ENCODE assay signal across 26 mouse cellular contexts in genomic region chr13:41584358-41584680, GRCm38 (mm10). TPM values are rescaled to one million over a fixed set of nuclear protein-coding genes. Genes with fewer than 3 reads are reported as not detected.
DNase-seq lines count a peak whose midpoint lies in the region; ATAC-seq and TF ChIP-seq lines count a peak whose summit lies in the region.
"Had no signal": no experiment of that assay in that cellular context is flagged by ENCODE, and none has a peak within 500 bp of the region (broad histone marks: within the 10 kb centered on the region; RNA-seq: fewer than 3 reads in every experiment).

No protein-coding gene starts in this region.

- ATAC-seq in CD4-positive, CD25-positive, alpha-beta regulatory T cell, adult 4 months = peak; percentile 24
- ATAC-seq: forebrain, embryonic 15.5 days had no signal

- peak; percentile 54 for DNase-seq in CD4-positive helper T cell, adult 2 months (ENCODE audit: low read depth, low spot score)
- DNase-seq in induced T-regulatory cell, adult 2 months (ENCODE audit: low read depth) = peak; percentile 64
- no peak for DNase-seq in adrenal gland, adult 8-10 months
- DNase-seq in cerebellum, adult 11-12 months = no peak
- DNase-seq in gastrocnemius, adult 2 months = no peak
- DNase-seq: adrenal gland, postnatal 14 days; cerebellum, adult 11 months; cerebellum, adult 8-10 months; cerebellum, postnatal 10 days; cerebellum, postnatal 36 days; embryo, embryonic 11 days; gastrocnemius, postnatal 10 days; heart, postnatal 14 days; heart, postnatal 4 days; kidney, adult 11 months had no signal

- intact Hi-C loops in gastrocnemius, adult 2 months (cut with DNase I) = no loop called here

- H3K27ac ChIP-seq in gastrocnemius, adult 2 months = no peak overlapping the region; the same call in 1 of the 2 replicates
- H3K27ac ChIP-seq: embryonic facial prominence, embryonic 10.5 days; embryonic facial prominence, embryonic 13.5 days; forebrain, embryonic 12.5 days; forebrain, embryonic 15.5 days; heart, embryonic 10.5 days; heart, embryonic 13.5 days; hindbrain, embryonic 14.5 days; hindbrain, postnatal 0 days; intestine, embryonic 15.5 days had no signal

- H3K4me3 ChIP-seq in gastrocnemius, adult 2 months = no peak overlapping the region
- H3K4me3 ChIP-seq: embryonic facial prominence, embryonic 10.5 days; embryonic facial prominence, embryonic 13.5 days; erythroblast, embryonic 14.5 days; forebrain, embryonic 12.5 days; forebrain, embryonic 15.5 days; heart, embryonic 10.5 days; heart, embryonic 13.5 days; intestine, embryonic 15.5 days had no signal

- no peak for TF ChIP-seq CTCF in gastrocnemius, adult 2 months (IDR thresholded peaks at IDR 0.05)

RNA-seq across cellular contexts. Expression of gene Tmem170b, which starts 21.4 kb away (rescaled TPM):
- polyA plus RNA-seq in CD4-positive, CD25-positive, alpha-beta regulatory T cell, adult 4 months (2017; shearing (Covaris generic)) = 10 to 100 TPM; 11.0 to 14.2 TPM
- 10 to 100 TPM; 22.4 to 28.9 (median 25.9) TPM for total RNA-seq in adrenal gland, adult 8-10 months (2022)
- total RNA-seq in gastrocnemius, adult 2 months (2021) = 10 to 100 TPM; 24.8 to 29.0 TPM

Comparison
In these comparisons a context has a peak if more than half of its experiments do, and no peak if none do; other contexts are left out.
1. DNase-seq: peak in CD4-positive helper T cell, adult 2 months (single experiment) and induced T-regulatory cell, adult 2 months (single experiment); none in adrenal gland, adult 8-10 months (single experiment), cerebellum, adult 11-12 months (single experiment) and gastrocnemius, adult 2 months (single experiment).